Mouse (Mus musculus): ENCODE measurements around the gene Phyhipl. TPM values are rescaled to one million over a fixed set of nuclear protein-coding genes. Genes with fewer than 3 reads are reported as not detected.
A peak's percentile ranks its signal among the peaks of the same experiment; 100 is the strongest.

Gene Phyhipl
- total and polyA plus RNA-seq, 2 experiments from 2014 or later, result 55.5 to 287 TPM

- no peak overlapping the region for H3K4me3 ChIP-seq (ENCODE audit: low read length)
- peak; percentile 34 for DNase-seq (ENCODE audit: low spot score)
- H3K9ac ChIP-seq (replicated peaks; ENCODE audit: low read length), result no peak overlapping the region
- no peaks in the 10 kb centered on the region for H3K36me3 ChIP-seq (ENCODE audit: insufficient read depth, low read length)
- H3K4me1 ChIP-seq (ENCODE audit: insufficient read depth, low read length), result peaks cover 7% of the 10 kb centered on the region; the same call in 1 of the 2 replicates
- H3K27ac ChIP-seq, result no peak overlapping the region
- peak; percentile 74; the same call in 1 of the 2 replicates for ATAC-seq
- no peaks in the 10 kb centered on the region for H3K9me3 ChIP-seq (ENCODE audit: low read length)
- 29% methylated on average over 16 of the region's 16 CpGs for WGBS
- no peak for TF ChIP-seq CTCF (IDR thresholded peaks at IDR 0.05; ENCODE audit: low read depth)
- no peaks in the 10 kb centered on the region for H3K27me3 ChIP-seq (ENCODE audit: insufficient read depth, low read length)
- 0 out of 2 replicates have a peak overlapping the region, but pooled peaks have one; percentile 10 for H3K4me2 ChIP-seq (ENCODE audit: low read depth, low read length)
These were observed 3.8 kb downstream of the Phyhipl start for GRCm38 (mm10) chr10:70651769-70652648.

- peak; percentile 88 for ATAC-seq
- Histone ChIP-seq H3K4me1 (ENCODE audit: insufficient read depth, low read length) (peaks cover 4% of the 10 kb centered on the region; the same call in 1 of the 2 replicates), H3K36me3 (ENCODE audit: insufficient read depth, low read length) (no peaks in the 10 kb centered on the region), H3K4me2 (ENCODE audit: low read depth, low read length) (no peak overlapping the region), H3K27ac (peak overlapping the region; percentile 28), H3K9ac (replicated peaks; ENCODE audit: low read length) (no peak overlapping the region), H3K27me3 (ENCODE audit: insufficient read depth, low read length) (no peaks in the 10 kb centered on the region), H3K9me3 (ENCODE audit: low read length) (no peaks in the 10 kb centered on the region), H3K4me3 (ENCODE audit: low read length) (no peak overlapping the region)
- DNase-seq (ENCODE audit: low spot score), result peak; percentile 73
- 33% methylated on average over 5 of the region's 5 CpGs for WGBS
- TF ChIP-seq CTCF (IDR thresholded peaks at IDR 0.05; ENCODE audit: low read depth), result no peak
These were observed 6.9 kb downstream of the Phyhipl start for GRCm38 (mm10) chr10:70648831-70649230.

GRCm38 (mm10) chr10:70643131-70643530 is 12.6 kb downstream of the Phyhipl start:
- H3K4me2 ChIP-seq (ENCODE audit: low read depth, low read length), result no peak overlapping the region
- no peak for ATAC-seq
- H3K9me3 ChIP-seq (ENCODE audit: low read length), result no peaks in the 10 kb centered on the region
- no peak overlapping the region for H3K9ac ChIP-seq (replicated peaks; ENCODE audit: low read length)
- WGBS, result 79% methylated on average over 9 of the region's 9 CpGs
- no peak for DNase-seq (ENCODE audit: low spot score)
- no peaks in the 10 kb centered on the region for H3K27me3 ChIP-seq (ENCODE audit: insufficient read depth, low read length)
- TF ChIP-seq CTCF (IDR thresholded peaks at IDR 0.05; ENCODE audit: low read depth), result no peak
- peaks cover 11% of the 10 kb centered on the region; the same call in 1 of the 2 replicates for H3K4me1 ChIP-seq (ENCODE audit: insufficient read depth, low read length)
- no peak overlapping the region for H3K4me3 ChIP-seq (ENCODE audit: low read length)
- H3K27ac ChIP-seq, result no peak overlapping the region
- no peaks in the 10 kb centered on the region for H3K36me3 ChIP-seq (ENCODE audit: insufficient read depth, low read length)

- no peak for TF ChIP-seq CTCF (IDR thresholded peaks at IDR 0.05; ENCODE audit: low read depth)
- peak overlapping the region; percentile 75 for H3K27ac ChIP-seq
- H3K9ac ChIP-seq (replicated peaks; ENCODE audit: low read length), result no peak overlapping the region
- no peak overlapping the region for H3K4me3 ChIP-seq (ENCODE audit: low read length)
- no peaks in the 10 kb centered on the region for H3K9me3 ChIP-seq (ENCODE audit: low read length)
- no peak overlapping the region for H3K4me2 ChIP-seq (ENCODE audit: low read depth, low read length)
- ATAC-seq (no peak), DNase-seq (ENCODE audit: low spot score) (peak; percentile 37)
- no peaks in the 10 kb centered on the region for H3K36me3 ChIP-seq (ENCODE audit: insufficient read depth, low read length)
- peaks cover 15% of the 10 kb centered on the region; the same call in 1 of the 2 replicates for H3K4me1 ChIP-seq (ENCODE audit: insufficient read depth, low read length)
- WGBS, result 49% methylated on average over 11 of the region's 11 CpGs
- H3K27me3 ChIP-seq (ENCODE audit: insufficient read depth, low read length), result no peaks in the 10 kb centered on the region
These were observed 14.7 kb downstream of the Phyhipl start for GRCm38 (mm10) chr10:70640896-70641596.

GRCm38 (mm10) chr10:70640075-70640737 is 15.6 kb downstream of the Phyhipl start:
- Histone ChIP-seq H3K36me3 (ENCODE audit: insufficient read depth, low read length) (no peaks in the 10 kb centered on the region), H3K9ac (replicated peaks; ENCODE audit: low read length) (no peak overlapping the region), H3K9me3 (ENCODE audit: low read length) (no peaks in the 10 kb centered on the region), H3K4me1 (ENCODE audit: insufficient read depth, low read length) (peaks cover 15% of the 10 kb centered on the region; the same call in 1 of the 2 replicates), H3K27me3 (ENCODE audit: insufficient read depth, low read length) (no peaks in the 10 kb centered on the region), H3K27ac (peak overlapping the region; percentile 75), H3K4me3 (ENCODE audit: low read length) (no peak overlapping the region), H3K4me2 (ENCODE audit: low read depth, low read length) (0 out of 2 replicates have a peak overlapping the region, but pooled peaks have one; percentile 1)
- ATAC-seq (peak; percentile 91), DNase-seq (ENCODE audit: low spot score) (peak; percentile 67)
- 35% methylated on average over 17 of the region's 17 CpGs for WGBS
- TF ChIP-seq CTCF (IDR thresholded peaks at IDR 0.05; ENCODE audit: low read depth), result no peak

GRCm38 (mm10) chr10:70637640-70638328 is 18.0 kb downstream of the Phyhipl start:
- no peak for TF ChIP-seq CTCF (IDR thresholded peaks at IDR 0.05; ENCODE audit: low read depth)
- WGBS, result 22% methylated on average over 12 of the region's 12 CpGs
- Histone ChIP-seq H3K27ac (peak overlapping the region; percentile 46), H3K27me3 (ENCODE audit: insufficient read depth, low read length) (no peaks in the 10 kb centered on the region), H3K4me2 (ENCODE audit: low read depth, low read length) (peak overlapping the region; percentile 32), H3K9me3 (ENCODE audit: low read length) (no peaks in the 10 kb centered on the region), H3K36me3 (ENCODE audit: insufficient read depth, low read length) (no peaks in the 10 kb centered on the region), H3K4me3 (ENCODE audit: low read length) (no peak overlapping the region), H3K9ac (replicated peaks; ENCODE audit: low read length) (no peak overlapping the region), H3K4me1 (ENCODE audit: insufficient read depth, low read length) (peaks cover 15% of the 10 kb centered on the region; the same call in 1 of the 2 replicates)
- peak; percentile 61; the same call in 1 of the 2 replicates for ATAC-seq
- peak; percentile 54 for DNase-seq (ENCODE audit: low spot score)
